Mouse (Mus musculus) liver, embryonic 13.5 days (tissue): ENCODE results near the gene Eef2k. TPM values are rescaled to one million over a fixed set of nuclear protein-coding genes. Genes with fewer than 3 reads are reported as not detected.
A peak's percentile ranks its signal among the peaks of the same experiment; 100 is the strongest.

Experiments
- ATAC-seq: fragments of 200-750 bp; cut with Nextera tagmentation; 2 replicates; pipeline ENCODE4 v1.8.0; 2017; ENCODE audit warnings: low read depth, mild to moderate bottlenecking, moderate number of reproducible peaks, moderate library complexity
- DNase-seq: peaks from one replicate; pipeline ENCODE4 v3.0.0; 2022
- H3K27ac ChIP-seq: fragments of 300-500 bp; sonication (generic); 2 replicates; pipeline ENCODE4 v1.5.1; 2015; ENCODE audit warnings: moderate library complexity, mild to moderate bottlenecking, inconsistent platforms
- H3K27me3 ChIP-seq: fragments of 300-500 bp; sonication (generic); 2 replicates; pipeline ENCODE4 v1.6.1; 2015; ENCODE audit warnings: mild to moderate bottlenecking, inconsistent platforms
- H3K36me3 ChIP-seq: fragments of 300-500 bp; sonication (generic); 2 replicates; pipeline ENCODE4 v1.6.1; 2015; ENCODE audit warnings: mild to moderate bottlenecking, inconsistent platforms
- H3K4me1 ChIP-seq: fragments of 300-500 bp; sonication (generic); replicated peaks from 2 replicates; pipeline ENCODE4 v1.6.1; 2015; ENCODE audit warnings: inconsistent platforms
- H3K4me2 ChIP-seq: fragments of 300-500 bp; sonication (generic); 2 replicates; pipeline ENCODE4 v1.6.1; 2015; ENCODE audit warnings: inconsistent platforms, mild to moderate bottlenecking, moderate library complexity
- H3K4me3 ChIP-seq: fragments of 300-500 bp; sonication (generic); replicated peaks from 2 replicates; pipeline ENCODE4 v1.5.1; 2015; ENCODE audit warnings: mild to moderate bottlenecking, inconsistent platforms
- H3K9ac ChIP-seq: fragments of 300-500 bp; sonication (generic); 2 replicates; pipeline ENCODE4 v1.6.1; 2015; ENCODE audit warnings: mild to moderate bottlenecking, inconsistent platforms
- H3K9me3 ChIP-seq: fragments of 300-500 bp; sonication (generic); replicated peaks from 2 replicates; pipeline ENCODE4 v1.6.1; 2016; ENCODE audit warnings: inconsistent platforms
- WGBS: fragments of 180-500 bp; shearing (Covaris S2); methylation state at CpG from one replicate; pipeline ENCODE4 v1.1.7; 2015; ENCODE audit not compliant: insufficient replicate concordance; 5-methylcytosine and 5-hydroxymethylcytosine counted together
- polyA plus RNA-seq: library from polyadenylated mRNA; unstranded; fragments of >200 nt; fragmentation: Nextera tagmentation; extraction: Ambion mirVana; gene quantifications from 2 replicates; pipeline ENCODE4 v1.2.1, GENCODE M21; 2015

Gene Eef2k
- 42.2 and 44.2 TPM in 2 replicates for polyA plus RNA-seq

- Histone ChIP-seq H3K4me3 (peak within 1 kb of the TSS; percentile 94), H3K27me3 (no peaks in the 10 kb centered on the region), H3K4me2 (peak within 1 kb of the TSS; percentile 86), H3K36me3 (peaks cover 30% of the 10 kb centered on the region), H3K9me3 (no peaks in the 10 kb centered on the region), H3K4me1 (peaks cover 64% of the 10 kb centered on the region), H3K9ac (peak within 1 kb of the TSS; percentile 96), H3K27ac (peak within 1 kb of the TSS; percentile 98)
- ATAC-seq: peak; percentile 93
- WGBS: 4% methylated on average over 34 of the region's 35 CpGs
- DNase-seq: peak; percentile 92
Observed at GRCm38 (mm10) chr7:120842345-120843036, at the start of gene Eef2k. Gene Eef2k (plus strand): TSS chr7:120842831.

DNA sequence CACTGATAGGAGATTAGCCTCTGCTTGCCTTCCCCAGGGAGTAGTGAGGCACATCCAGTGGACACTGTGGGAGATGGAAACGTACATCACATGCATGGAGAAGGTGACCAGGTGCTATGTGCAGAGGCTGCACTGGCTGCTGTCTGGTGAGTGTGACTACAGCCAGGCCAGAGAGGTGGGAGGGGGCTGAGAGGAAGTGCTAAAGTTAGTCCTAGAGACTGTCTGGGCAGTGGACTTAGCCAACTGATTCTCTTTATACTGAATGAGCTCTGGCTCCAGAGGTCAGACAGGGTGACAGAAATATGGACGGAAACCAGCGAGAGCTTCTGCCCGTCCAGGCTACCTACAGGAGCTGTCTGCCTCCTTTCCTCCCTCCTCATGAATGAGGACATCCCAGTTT, 47.1 kb upstream of the Eef2k start:
- H3K27me3 ChIP-seq: no peaks in the 10 kb centered on the region; the same call in 1 of the 2 replicates
- 59% methylated on average over 4 of the region's 4 CpGs for WGBS
- DNase-seq: no peak
- H3K4me3 ChIP-seq: no peak overlapping the region
- H3K9me3 ChIP-seq: no peaks in the 10 kb centered on the region
- no peak overlapping the region for H3K27ac ChIP-seq
- no peak for ATAC-seq
- H3K4me2 ChIP-seq: no peak overlapping the region
- no peaks in the 10 kb centered on the region for H3K4me1 ChIP-seq
- H3K36me3 ChIP-seq: no peaks in the 10 kb centered on the region
- H3K9ac ChIP-seq: no peak overlapping the region

- Histone ChIP-seq H3K27ac (no peak overlapping the region), H3K4me2 (no peak overlapping the region), H3K4me3 (no peak overlapping the region), H3K27me3 (no peaks in the 10 kb centered on the region; the same call in 1 of the 2 replicates), H3K9me3 (no peaks in the 10 kb centered on the region), H3K9ac (no peak overlapping the region), H3K4me1 (no peaks in the 10 kb centered on the region), H3K36me3 (no peaks in the 10 kb centered on the region)
- ATAC-seq (no peak), DNase-seq (no peak)
- 46% methylated on average over 3 of the region's 3 CpGs for WGBS
Observed at GRCm38 (mm10) chr7:120796369-120796768, 46.3 kb upstream of the Eef2k start.

DNA sequence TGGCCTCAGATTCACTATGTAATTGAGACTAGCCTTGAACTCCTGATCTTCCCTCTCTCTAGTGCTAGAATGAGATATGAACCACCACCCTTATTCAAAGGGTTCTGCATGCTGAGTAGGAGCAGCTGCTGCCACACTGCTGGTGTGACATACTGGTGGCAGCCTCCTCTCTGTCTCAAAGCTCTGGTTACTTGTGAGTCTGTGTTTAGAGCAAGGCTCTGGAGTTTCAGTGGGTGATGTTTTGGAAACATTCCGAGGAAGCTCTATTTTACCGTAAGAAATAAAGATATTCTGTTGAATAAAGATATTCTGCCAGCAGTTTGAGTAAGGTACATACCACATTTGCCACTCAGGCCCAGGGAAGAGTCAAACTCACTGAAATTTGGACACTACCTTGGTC, 39.4 kb upstream of the Eef2k start:
- Histone ChIP-seq H3K4me3 (no peak overlapping the region), H3K9ac (no peak overlapping the region), H3K27me3 (peaks cover 4% of the 10 kb centered on the region; the same call in 1 of the 2 replicates), H3K4me1 (no peaks in the 10 kb centered on the region), H3K36me3 (no peaks in the 10 kb centered on the region), H3K4me2 (no peak overlapping the region), H3K9me3 (no peaks in the 10 kb centered on the region), H3K27ac (no peak overlapping the region)
- WGBS: 69% methylated on average over 2 of the region's 2 CpGs
- DNase-seq (no peak), ATAC-seq (no peak)

- Histone ChIP-seq H3K4me3 (no peak overlapping the region), H3K27me3 (peaks cover 25% of the 10 kb centered on the region), H3K36me3 (no peaks in the 10 kb centered on the region), H3K9ac (no peak overlapping the region), H3K9me3 (no peaks in the 10 kb centered on the region), H3K27ac (no peak overlapping the region), H3K4me2 (0 out of 2 replicates have a peak overlapping the region, but pooled peaks have one; percentile 10), H3K4me1 (peaks cover 7% of the 10 kb centered on the region; the same call in 1 of the 2 replicates)
- DNase-seq (no peak), ATAC-seq (no peak)
- WGBS: 13% methylated on average over 27 of the region's 27 CpGs
Observed at GRCm38 (mm10) chr7:120809705-120810104, 32.9 kb upstream of the Eef2k start.

- H3K4me3 ChIP-seq: no peak within 1 kb of the TSS
- peaks cover 7% of the 10 kb centered on the region; the same call in 1 of the 2 replicates for H3K4me1 ChIP-seq
- H3K36me3 ChIP-seq: no peaks in the 10 kb centered on the region
- H3K4me2 ChIP-seq: no peak within 1 kb of the TSS
- H3K27ac ChIP-seq: no peak within 1 kb of the TSS
- DNase-seq: no peak
- no peak for ATAC-seq
- peaks cover 25% of the 10 kb centered on the region for H3K27me3 ChIP-seq
- H3K9me3 ChIP-seq: no peaks in the 10 kb centered on the region
- 54% methylated on average over 6 of the region's 6 CpGs for WGBS
- no peak within 1 kb of the TSS for H3K9ac ChIP-seq
Observed at GRCm38 (mm10) chr7:120811834-120812415, 30.7 kb upstream of the Eef2k start, which contains the start of gene Gm5737. Gene Gm5737 (plus strand): TSS chr7:120812365.

DNA sequence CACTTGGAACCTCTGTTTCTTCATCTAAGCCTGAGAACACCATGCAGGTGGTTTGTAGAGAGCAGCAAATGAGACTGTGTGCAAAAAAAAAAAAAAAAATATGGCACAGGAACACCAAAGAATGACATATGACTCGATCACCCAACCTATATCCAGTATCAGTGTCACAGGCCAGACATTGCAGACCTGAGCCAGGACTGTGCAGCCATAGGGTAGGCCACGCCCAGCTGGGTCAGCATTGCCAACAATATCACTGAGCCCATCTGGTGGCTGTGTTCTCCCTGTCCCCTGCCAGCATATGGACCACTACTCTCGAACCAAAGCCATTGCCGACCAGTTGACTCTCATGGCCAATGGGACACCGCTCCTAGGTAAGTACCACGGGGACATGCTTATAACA, 25.1 kb upstream of the Eef2k start:
- Histone ChIP-seq H3K9ac (no peak overlapping the region), H3K27me3 (0 out of 2 replicates have a peak, but pooled peaks cover 7% of the 10 kb centered on the region), H3K9me3 (no peaks in the 10 kb centered on the region), H3K27ac (no peak overlapping the region), H3K4me2 (no peak overlapping the region), H3K4me3 (no peak overlapping the region), H3K4me1 (no peaks in the 10 kb centered on the region), H3K36me3 (no peaks in the 10 kb centered on the region)
- ATAC-seq (0 out of 2 replicates have a peak, but pooled peaks have one; percentile 39), DNase-seq (no peak)
- WGBS: 60% methylated on average over 6 of the region's 6 CpGs

- no peak overlapping the region for H3K9ac ChIP-seq
- ATAC-seq: no peak
- H3K27me3 ChIP-seq: 0 out of 2 replicates have a peak, but pooled peaks cover 7% of the 10 kb centered on the region
- no peak overlapping the region for H3K4me3 ChIP-seq
- H3K27ac ChIP-seq: no peak overlapping the region
- no peaks in the 10 kb centered on the region for H3K36me3 ChIP-seq
- WGBS: 69% methylated on average over 4 of the region's 4 CpGs
- H3K9me3 ChIP-seq: no peaks in the 10 kb centered on the region
- no peak overlapping the region for H3K4me2 ChIP-seq
- DNase-seq: no peak
- no peaks in the 10 kb centered on the region for H3K4me1 ChIP-seq
Observed at GRCm38 (mm10) chr7:120819386-120819785, 23.2 kb upstream of the Eef2k start.

DNA sequence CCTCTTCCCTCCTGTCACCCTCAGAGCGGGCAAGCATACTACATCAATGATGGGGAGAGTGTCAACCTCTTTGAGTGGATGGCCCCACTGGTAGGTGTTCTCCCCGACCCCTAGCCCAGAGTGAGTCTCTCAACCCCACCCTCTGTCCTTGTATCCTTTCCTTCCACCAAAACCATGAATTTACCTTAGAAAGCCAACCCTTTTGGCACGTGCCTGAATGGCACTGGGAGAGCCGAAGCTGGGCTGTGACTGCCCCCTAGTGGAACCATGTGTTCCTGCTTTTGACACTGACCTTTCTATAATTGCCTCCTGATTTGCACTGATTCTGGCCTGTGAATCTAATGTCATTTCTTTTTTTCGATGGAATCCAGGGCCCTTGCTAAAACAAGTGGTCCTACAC, 19.4 kb upstream of the Eef2k start:
- no peak overlapping the region for H3K4me2 ChIP-seq
- H3K9me3 ChIP-seq: no peaks in the 10 kb centered on the region
- no peaks in the 10 kb centered on the region for H3K4me1 ChIP-seq
- H3K27me3 ChIP-seq: peaks cover 11% of the 10 kb centered on the region; the same call in 1 of the 2 replicates
- H3K27ac ChIP-seq: no peak overlapping the region
- H3K9ac ChIP-seq: no peak overlapping the region
- H3K4me3 ChIP-seq: no peak overlapping the region
- WGBS: 18% methylated on average over 5 of the region's 5 CpGs
- no peaks in the 10 kb centered on the region for H3K36me3 ChIP-seq
- DNase-seq (peak; percentile 44), ATAC-seq (peak; percentile 51)

GRCm38 (mm10) chr7:120825097-120825496, 17.5 kb upstream of the Eef2k start:
- H3K36me3 ChIP-seq: no peaks in the 10 kb centered on the region
- H3K9ac ChIP-seq: no peak overlapping the region
- H3K27ac ChIP-seq: no peak overlapping the region
- no peak for DNase-seq
- no peaks in the 10 kb centered on the region for H3K9me3 ChIP-seq
- H3K4me1 ChIP-seq: peaks cover 1% of the 10 kb centered on the region
- H3K27me3 ChIP-seq: peaks cover 29% of the 10 kb centered on the region
- no peak for ATAC-seq
- H3K4me3 ChIP-seq: no peak overlapping the region
- no peak overlapping the region for H3K4me2 ChIP-seq
- WGBS: 50% methylated on average over 2 of the region's 2 CpGs

GRCm38 (mm10) chr7:120826408-120826807, 16.2 kb upstream of the Eef2k start:
- DNase-seq: peak; percentile 28
- Histone ChIP-seq H3K36me3 (no peaks in the 10 kb centered on the region), H3K9me3 (no peaks in the 10 kb centered on the region), H3K9ac (no peak overlapping the region), H3K4me2 (no peak overlapping the region), H3K4me1 (peaks cover 14% of the 10 kb centered on the region), H3K27ac (no peak overlapping the region), H3K27me3 (peaks cover 36% of the 10 kb centered on the region), H3K4me3 (no peak overlapping the region)
- no peak for ATAC-seq
- WGBS: 20% methylated on average over 3 of the region's 3 CpGs
